Mouse (Mus musculus): ENCODE results near the gene Arnt. TPM values are rescaled to one million over a fixed set of nuclear protein-coding genes. Genes with fewer than 3 reads are reported as not detected.

Gene Arnt
- polyA plus RNA-seq, 1 experiment from 2014 or later: 16.0 TPM

DNA sequence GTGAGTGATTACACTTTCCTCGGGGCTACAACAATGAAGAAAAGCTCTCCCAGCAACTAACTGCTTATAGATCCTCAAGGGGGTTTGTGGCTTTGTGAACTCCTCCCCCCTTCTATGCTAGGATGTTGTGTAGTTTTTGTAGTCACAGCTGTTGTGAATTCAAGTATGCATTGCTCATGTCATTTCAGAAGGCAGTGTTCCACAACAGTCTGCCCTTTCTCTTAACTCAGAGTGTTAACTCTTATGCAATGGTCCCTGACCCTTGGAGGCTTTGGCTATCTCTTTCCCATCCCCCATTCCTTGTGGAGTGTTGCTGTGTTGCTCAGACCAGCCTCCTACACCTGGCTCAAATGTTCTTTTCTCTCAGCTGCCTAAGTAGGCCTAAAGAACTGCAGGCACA lies 25.2 kb downstream of the Arnt start:
- H3K9ac ChIP-seq: no peak overlapping the region
- 63% methylated on average over 1 of the region's 1 CpGs for WGBS (ENCODE audit: insufficient replicate concordance)
- DNase-seq (no peak), ATAC-seq (ENCODE audit: low read depth) (no peak)
- H3K9me3 ChIP-seq (replicated peaks): no peaks in the 10 kb centered on the region
- no peak overlapping the region for H3K4me3 ChIP-seq (replicated peaks)
- no peak overlapping the region for H3K27ac ChIP-seq
- peaks cover 26% of the 10 kb centered on the region for H3K4me1 ChIP-seq (replicated peaks)
- no peaks in the 10 kb centered on the region for H3K27me3 ChIP-seq
- no peak overlapping the region for H3K4me2 ChIP-seq
- peaks cover 38% of the 10 kb centered on the region for H3K36me3 ChIP-seq

DNA sequence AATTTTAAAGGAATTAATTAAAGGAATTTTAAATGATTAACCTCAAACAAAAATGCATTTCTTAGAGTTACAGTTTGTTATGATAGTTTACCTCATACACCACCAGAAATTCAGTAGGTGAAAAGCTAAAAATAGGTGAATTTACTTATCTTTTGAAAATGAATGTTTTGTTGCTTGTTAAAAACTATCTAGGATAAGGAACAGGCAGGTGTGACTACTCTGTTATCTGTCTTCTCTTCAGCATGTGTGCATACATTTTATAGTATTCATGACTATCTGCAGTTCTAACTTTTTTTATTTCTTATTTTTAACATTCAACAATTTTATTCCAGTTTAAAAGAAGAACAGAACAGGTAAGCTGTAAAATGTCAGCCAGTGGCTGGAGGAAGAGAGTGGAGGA lies 29.7 kb downstream of the Arnt start:
- ATAC-seq (ENCODE audit: low read depth) (no peak), DNase-seq (no peak)
- Histone ChIP-seq H3K27me3 (no peaks in the 10 kb centered on the region), H3K4me2 (no peak overlapping the region), H3K4me1 (replicated peaks) (peaks cover 10% of the 10 kb centered on the region), H3K4me3 (replicated peaks) (no peak overlapping the region), H3K9me3 (replicated peaks) (no peaks in the 10 kb centered on the region), H3K36me3 (peaks cover 49% of the 10 kb centered on the region), H3K27ac (no peak overlapping the region), H3K9ac (no peak overlapping the region)

- no peaks in the 10 kb centered on the region for H3K4me1 ChIP-seq (replicated peaks)
- DNase-seq (no peak), ATAC-seq (ENCODE audit: low read depth) (no peak)
- no peak overlapping the region for H3K27ac ChIP-seq
- H3K4me2 ChIP-seq: no peak overlapping the region
- H3K9ac ChIP-seq: no peak overlapping the region
- no peaks in the 10 kb centered on the region for H3K27me3 ChIP-seq
- 82% methylated on average over 1 of the region's 1 CpGs for WGBS (ENCODE audit: insufficient replicate concordance)
- no peak overlapping the region for H3K4me3 ChIP-seq (replicated peaks)
- no peaks in the 10 kb centered on the region for H3K9me3 ChIP-seq (replicated peaks)
- H3K36me3 ChIP-seq: peaks cover 71% of the 10 kb centered on the region
Observed at GRCm38 (mm10) chr3:95478966-95479365, 44.8 kb downstream of the Arnt start.

DNA sequence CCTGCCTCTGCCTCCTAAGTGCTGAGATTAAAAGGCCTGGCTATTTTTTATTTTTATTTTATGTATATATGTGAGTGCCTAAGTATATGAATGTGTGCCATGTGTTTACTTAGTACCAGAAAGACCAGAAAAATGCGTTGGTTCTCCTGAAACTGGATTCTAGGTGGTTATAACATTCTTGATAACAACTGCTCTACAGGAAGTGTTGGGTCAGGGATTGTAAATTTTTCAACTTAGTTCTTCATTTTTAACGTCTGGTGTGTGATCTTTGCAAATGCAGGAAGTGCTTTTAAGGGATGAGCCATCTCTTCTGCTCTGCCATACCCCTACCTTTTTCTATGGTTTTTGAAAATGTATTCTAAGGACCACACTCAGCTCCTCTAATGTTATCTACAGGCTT lies 52.2 kb downstream of the Arnt start:
- no peaks in the 10 kb centered on the region for H3K9me3 ChIP-seq (replicated peaks)
- H3K4me2 ChIP-seq: no peak overlapping the region
- H3K4me3 ChIP-seq (replicated peaks): no peak overlapping the region
- 39% methylated on average over 2 of the region's 2 CpGs for WGBS (ENCODE audit: insufficient replicate concordance)
- DNase-seq (no peak), ATAC-seq (ENCODE audit: low read depth) (no peak)
- no peak overlapping the region for H3K9ac ChIP-seq
- no peaks in the 10 kb centered on the region for H3K27me3 ChIP-seq
- 0 out of 2 replicates have a peak, but pooled peaks cover 3% of the 10 kb centered on the region for H3K4me1 ChIP-seq (replicated peaks)
- H3K36me3 ChIP-seq: peaks cover 71% of the 10 kb centered on the region
- H3K27ac ChIP-seq: no peak overlapping the region

DNA sequence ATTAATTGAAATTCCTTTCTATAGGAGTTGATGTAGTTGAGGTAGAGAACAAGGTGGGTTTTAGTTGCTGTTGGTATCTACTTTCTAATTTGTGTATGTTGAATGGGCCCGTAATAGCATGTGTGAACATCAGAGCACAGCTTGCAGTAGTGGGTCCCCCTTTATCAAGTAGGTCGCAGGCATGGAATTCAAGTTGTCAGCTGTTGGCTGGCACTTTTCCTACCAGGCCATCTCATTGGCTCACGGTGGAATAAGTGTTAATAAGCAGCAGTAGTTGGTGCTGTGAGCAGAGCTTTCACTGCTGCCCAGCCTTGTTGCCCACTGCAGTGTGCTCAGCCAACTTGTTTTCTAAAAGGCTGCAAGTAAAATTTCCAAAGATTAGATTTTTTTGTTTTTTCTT lies 54.5 kb downstream of the Arnt start:
- H3K36me3 ChIP-seq: peaks cover 79% of the 10 kb centered on the region
- H3K4me2 ChIP-seq: no peak overlapping the region
- H3K9me3 ChIP-seq (replicated peaks): no peaks in the 10 kb centered on the region
- no peak overlapping the region for H3K27ac ChIP-seq
- 76% methylated on average over 3 of the region's 3 CpGs for WGBS (ENCODE audit: insufficient replicate concordance)
- no peaks in the 10 kb centered on the region for H3K27me3 ChIP-seq
- H3K9ac ChIP-seq: no peak overlapping the region
- ATAC-seq (ENCODE audit: low read depth) (peak; percentile 34; the same call in 1 of the 2 replicates), DNase-seq (no peak)
- no peak overlapping the region for H3K4me3 ChIP-seq (replicated peaks)
- 0 out of 2 replicates have a peak, but pooled peaks cover 3% of the 10 kb centered on the region for H3K4me1 ChIP-seq (replicated peaks)

- peaks cover 89% of the 10 kb centered on the region for H3K36me3 ChIP-seq
Observed at GRCm38 (mm10) chr3:95490238-95490637, 56.0 kb downstream of the Arnt start.

DNA sequence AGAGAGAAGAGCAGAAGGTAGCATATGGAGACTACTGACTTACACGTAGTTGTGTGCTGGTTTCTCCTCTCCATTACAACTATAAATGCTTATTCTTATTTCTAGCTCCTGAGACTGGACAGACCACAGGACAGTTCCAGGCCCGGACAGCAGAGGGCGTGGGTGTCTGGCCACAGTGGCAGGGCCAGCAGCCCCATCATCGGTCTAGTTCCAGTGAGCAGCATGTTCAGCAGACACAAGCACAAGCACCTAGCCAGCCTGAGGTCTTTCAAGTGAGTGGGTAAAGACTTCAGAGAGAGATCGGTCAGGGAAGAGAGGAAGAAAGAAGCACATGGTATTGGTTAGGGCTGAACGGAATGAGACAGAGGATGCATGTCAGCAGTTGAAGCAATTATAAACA lies 60.2 kb downstream of the Arnt start:
- Histone ChIP-seq H3K36me3 (peaks cover 69% of the 10 kb centered on the region), H3K4me1 (replicated peaks) (no peaks in the 10 kb centered on the region), H3K27ac (no peak overlapping the region), H3K27me3 (no peaks in the 10 kb centered on the region), H3K4me2 (no peak overlapping the region), H3K4me3 (replicated peaks) (no peak overlapping the region), H3K9ac (no peak overlapping the region), H3K9me3 (replicated peaks) (no peaks in the 10 kb centered on the region)
- no peak for ATAC-seq (ENCODE audit: low read depth)
- peak; percentile 16 for DNase-seq
- WGBS (ENCODE audit: insufficient replicate concordance): 68% methylated on average over 6 of the region's 6 CpGs

More at GRCm38 (mm10) chr3:95490238-95490637, 56.0 kb downstream of the Arnt start:
- Histone ChIP-seq H3K4me3 (replicated peaks) (no peak overlapping the region), H3K4me2 (no peak overlapping the region), H3K9ac (no peak overlapping the region), H3K27ac (no peak overlapping the region), H3K9me3 (replicated peaks) (no peaks in the 10 kb centered on the region), H3K27me3 (no peaks in the 10 kb centered on the region), H3K4me1 (replicated peaks) (0 out of 2 replicates have a peak, but pooled peaks cover 3% of the 10 kb centered on the region)
- ATAC-seq (ENCODE audit: low read depth) (no peak), DNase-seq (no peak)
- 93% methylated on average over 2 of the region's 2 CpGs for WGBS (ENCODE audit: insufficient replicate concordance)

- no peak overlapping the region; the same call in 1 of the 2 replicates for H3K27ac ChIP-seq
- ATAC-seq (ENCODE audit: low read depth) (no peak), DNase-seq (no peak)
- no peaks in the 10 kb centered on the region for H3K9me3 ChIP-seq (replicated peaks)
- peaks cover 34% of the 10 kb centered on the region for H3K36me3 ChIP-seq
- H3K4me2 ChIP-seq: no peak overlapping the region
- 87% methylated on average over 2 of the region's 2 CpGs for WGBS (ENCODE audit: insufficient replicate concordance)
- H3K27me3 ChIP-seq: no peaks in the 10 kb centered on the region
- no peak overlapping the region for H3K9ac ChIP-seq
- no peaks in the 10 kb centered on the region for H3K4me1 ChIP-seq (replicated peaks)
- H3K4me3 ChIP-seq (replicated peaks): no peak overlapping the region
Observed at GRCm38 (mm10) chr3:95498229-95498628, 64.0 kb downstream of the Arnt start.

- no peaks in the 10 kb centered on the region for H3K9me3 ChIP-seq (replicated peaks)
- no peaks in the 10 kb centered on the region for H3K27me3 ChIP-seq
- no peaks in the 10 kb centered on the region for H3K4me1 ChIP-seq (replicated peaks)
- no peak within 1 kb of the TSS; the same call in 1 of the 2 replicates for H3K27ac ChIP-seq
- no peak for DNase-seq
- no peak within 1 kb of the TSS for H3K4me3 ChIP-seq (replicated peaks)
- 81% methylated on average over 7 of the region's 7 CpGs for WGBS (ENCODE audit: insufficient replicate concordance)
- H3K4me2 ChIP-seq: no peak within 1 kb of the TSS
- H3K9ac ChIP-seq: no peak within 1 kb of the TSS
- no peak for ATAC-seq (ENCODE audit: low read depth)
- H3K36me3 ChIP-seq: peaks cover 26% of the 10 kb centered on the region
Observed at GRCm38 (mm10) chr3:95499024-95499423, 64.8 kb downstream of the Arnt start, which contains the start of gene Ctsk. TSS of gene Ctsk (plus strand) at chr3:95499256.

GRCm38 (mm10) chr3:95499496-95500140 lies 65.4 kb downstream of the Arnt start:
- 61% methylated on average over 10 of the region's 10 CpGs for WGBS (ENCODE audit: insufficient replicate concordance)
- H3K27ac ChIP-seq: no peak overlapping the region
- H3K9me3 ChIP-seq (replicated peaks): no peaks in the 10 kb centered on the region
- H3K4me1 ChIP-seq (replicated peaks): no peaks in the 10 kb centered on the region
- ATAC-seq (ENCODE audit: low read depth): no peak
- no peak overlapping the region for H3K4me2 ChIP-seq
- no peaks in the 10 kb centered on the region for H3K27me3 ChIP-seq
- H3K9ac ChIP-seq: no peak overlapping the region
- H3K4me3 ChIP-seq (replicated peaks): no peak overlapping the region
- no peak for DNase-seq
- peaks cover 20% of the 10 kb centered on the region for H3K36me3 ChIP-seq

DNA sequence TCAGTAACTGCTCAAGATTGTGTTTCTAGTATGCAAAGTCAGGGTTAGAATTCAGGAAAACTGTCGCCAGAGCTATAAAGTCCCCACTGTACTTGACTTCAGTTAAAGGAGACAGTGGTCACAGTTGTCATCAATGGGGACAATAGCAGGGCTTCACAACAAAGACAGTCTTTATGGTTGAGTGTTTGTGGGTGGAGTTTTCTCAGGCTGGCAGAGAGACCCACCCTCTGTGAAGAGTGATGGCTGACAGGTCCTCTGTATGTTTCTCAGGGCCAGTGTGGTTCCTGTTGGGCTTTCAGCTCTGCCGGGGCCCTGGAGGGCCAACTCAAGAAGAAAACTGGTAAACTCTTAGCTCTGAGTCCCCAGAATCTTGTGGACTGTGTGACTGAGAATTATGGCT lies 68.1 kb downstream of the Arnt start:
- Histone ChIP-seq H3K4me2 (no peak overlapping the region), H3K4me3 (replicated peaks) (no peak overlapping the region), H3K36me3 (no peaks in the 10 kb centered on the region), H3K9ac (no peak overlapping the region), H3K9me3 (replicated peaks) (no peaks in the 10 kb centered on the region), H3K4me1 (replicated peaks) (no peaks in the 10 kb centered on the region), H3K27ac (no peak overlapping the region), H3K27me3 (no peaks in the 10 kb centered on the region)
- 60% methylated on average over 2 of the region's 2 CpGs for WGBS (ENCODE audit: insufficient replicate concordance)
- DNase-seq (no peak), ATAC-seq (ENCODE audit: low read depth) (no peak)

DNA sequence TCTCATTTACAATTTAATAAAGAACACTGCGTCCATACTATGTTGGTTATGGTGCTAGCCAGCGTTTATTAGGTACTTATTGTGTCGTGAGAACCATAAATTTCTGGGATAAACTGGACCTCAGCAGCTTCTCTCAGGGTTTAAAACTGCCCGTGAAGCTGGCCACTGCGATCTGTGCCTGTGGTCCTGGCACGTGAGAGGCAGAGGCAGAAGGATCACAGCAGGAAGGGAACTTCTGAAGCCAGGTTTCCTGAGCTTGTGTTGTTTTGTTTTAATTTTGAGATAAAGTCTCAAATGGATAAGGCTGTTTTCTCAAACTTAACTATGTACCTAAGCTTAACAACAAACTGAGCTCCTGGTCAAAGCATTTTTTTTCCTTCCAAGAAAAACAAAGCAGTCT lies 75.2 kb downstream of the Arnt start:
- H3K4me1 ChIP-seq (replicated peaks): peaks cover 19% of the 10 kb centered on the region
- ATAC-seq (ENCODE audit: low read depth) (no peak), DNase-seq (no peak)
- no peak overlapping the region for H3K27ac ChIP-seq
- H3K27me3 ChIP-seq: no peaks in the 10 kb centered on the region
- no peaks in the 10 kb centered on the region for H3K9me3 ChIP-seq (replicated peaks)
- no peak overlapping the region for H3K9ac ChIP-seq
- no peak overlapping the region for H3K4me3 ChIP-seq (replicated peaks)
- H3K36me3 ChIP-seq: no peaks in the 10 kb centered on the region
- no peak overlapping the region for H3K4me2 ChIP-seq
- WGBS (ENCODE audit: insufficient replicate concordance): 65% methylated on average over 6 of the region's 6 CpGs
